Comparison of ENCODE assay signal across 8 mouse cellular contexts in genomic region chr4:43519551-43519950, GRCm38 (mm10). TPM values are rescaled to one million over a fixed set of nuclear protein-coding genes. Genes with fewer than 3 reads are reported as not detected.
A peak's percentile ranks its signal among the peaks of the same experiment; 100 is the strongest.
DNase-seq lines count a peak whose midpoint lies in the region; ATAC-seq and TF ChIP-seq lines count a peak whose summit lies in the region.

No protein-coding gene starts in this region.

- DNase-seq in heart, postnatal 36 days, result no peak
- peak; percentile 39 for DNase-seq in embryonic facial prominence, embryonic 10.5 days (ENCODE audit: low spot score)
- no peak for DNase-seq in hindbrain, postnatal 0 days (ENCODE audit: low spot score)
- no peak for DNase-seq in ovary, postnatal 14 days (ENCODE audit: low spot score)
- no peak for DNase-seq in c-Kit-positive CD71-positive TER-119-positive erythroid progenitor cells, embryonic 14.5 days (ENCODE audit: low spot score)
- no peak for DNase-seq in lung, postnatal 0 days (ENCODE audit: low spot score)

- no peak overlapping the region for H3K27ac ChIP-seq in heart, embryonic 12.5 days (ENCODE audit: poor library complexity, severe bottlenecking)
- H3K27ac ChIP-seq in embryonic facial prominence, embryonic 10.5 days (replicated peaks), result no peak overlapping the region
- H3K27ac ChIP-seq in hindbrain, postnatal 0 days, result no peak overlapping the region
- no peak overlapping the region for H3K27ac ChIP-seq in midbrain, embryonic 15.5 days
- H3K27ac ChIP-seq in lung, postnatal 0 days (ENCODE audit: low read length), result no peak overlapping the region

- peak overlapping the region; percentile 13; the same call in 1 of the 2 replicates for H3K9ac ChIP-seq in heart, embryonic 12.5 days
- H3K9ac ChIP-seq in hindbrain, postnatal 0 days (replicated peaks; ENCODE audit: low read length), result no peak overlapping the region
- no peak overlapping the region for H3K9ac ChIP-seq in midbrain, embryonic 15.5 days
- no peak overlapping the region for H3K9ac ChIP-seq in lung, postnatal 0 days (replicated peaks; ENCODE audit: low read depth)

- H3K4me2 ChIP-seq in heart, embryonic 12.5 days, result peak overlapping the region; percentile 88
- H3K4me2 ChIP-seq in hindbrain, postnatal 0 days (ENCODE audit: low read depth, low read length), result peak overlapping the region; percentile 47
- H3K4me2 ChIP-seq in midbrain, embryonic 15.5 days, result peak overlapping the region; percentile 39
- H3K4me2 ChIP-seq in lung, postnatal 0 days (replicated peaks; ENCODE audit: low read depth, low read length), result no peak overlapping the region; the same call in 1 of the 2 replicates

- peaks cover 11% of the 10 kb centered on the region; the same call in 1 of the 2 replicates for H3K27me3 ChIP-seq in heart, embryonic 12.5 days (replicated peaks)
- H3K27me3 ChIP-seq in embryonic facial prominence, embryonic 10.5 days (replicated peaks; ENCODE audit: low read depth, poor library complexity, severe bottlenecking), result peaks cover 65% of the 10 kb centered on the region
- H3K27me3 ChIP-seq in hindbrain, postnatal 0 days (ENCODE audit: insufficient read depth, low read length), result no peaks in the 10 kb centered on the region; the same call in 1 of the 2 replicates
- H3K27me3 ChIP-seq in midbrain, embryonic 15.5 days (replicated peaks), result peaks cover 19% of the 10 kb centered on the region
- 0 out of 2 replicates have a peak, but pooled peaks cover 12% of the 10 kb centered on the region for H3K27me3 ChIP-seq in lung, postnatal 0 days (replicated peaks; ENCODE audit: insufficient read depth, low read length)

- peaks cover 74% of the 10 kb centered on the region for H3K4me1 ChIP-seq in heart, embryonic 12.5 days (replicated peaks)
- H3K4me1 ChIP-seq in embryonic facial prominence, embryonic 10.5 days, result peaks cover 72% of the 10 kb centered on the region
- peaks cover 8% of the 10 kb centered on the region for H3K4me1 ChIP-seq in hindbrain, postnatal 0 days (ENCODE audit: insufficient read depth, low read length)
- peaks cover 26% of the 10 kb centered on the region for H3K4me1 ChIP-seq in midbrain, embryonic 15.5 days
- peaks cover 14% of the 10 kb centered on the region for H3K4me1 ChIP-seq in lung, postnatal 0 days (ENCODE audit: insufficient read depth, low read depth, low read length)

- no peak for ATAC-seq in heart, embryonic 12.5 days (ENCODE audit: insufficient number of reproducible peaks, low FRiP score)
- no peak for ATAC-seq in hindbrain, postnatal 0 days
- ATAC-seq in midbrain, embryonic 15.5 days (replicated peaks), result no peak
- no peak for ATAC-seq in lung, postnatal 0 days

- H3K9me3 ChIP-seq in heart, embryonic 12.5 days (replicated peaks), result no peaks in the 10 kb centered on the region
- no peaks in the 10 kb centered on the region for H3K9me3 ChIP-seq in embryonic facial prominence, embryonic 10.5 days
- H3K9me3 ChIP-seq in hindbrain, postnatal 0 days (ENCODE audit: low read length), result no peaks in the 10 kb centered on the region
- H3K9me3 ChIP-seq in midbrain, embryonic 15.5 days, result no peaks in the 10 kb centered on the region
- no peaks in the 10 kb centered on the region for H3K9me3 ChIP-seq in lung, postnatal 0 days (ENCODE audit: low read length)

- H3K4me3 ChIP-seq in heart, embryonic 12.5 days, result 0 out of 2 replicates have a peak overlapping the region, but pooled peaks have one; percentile 7
- peak overlapping the region; percentile 39 for H3K4me3 ChIP-seq in embryonic facial prominence, embryonic 10.5 days
- peak overlapping the region; percentile 16; the same call in 1 of the 2 replicates for H3K4me3 ChIP-seq in hindbrain, postnatal 0 days (ENCODE audit: low read length)
- H3K4me3 ChIP-seq in midbrain, embryonic 15.5 days, result 0 out of 2 replicates have a peak overlapping the region, but pooled peaks have one; percentile 15
- H3K4me3 ChIP-seq in lung, postnatal 0 days (ENCODE audit: low read depth, low read length), result no peak overlapping the region

- intact Hi-C loops in heart, postnatal 36 days (cut with DNase I), result no loop called here

- no peak for TF ChIP-seq EP300 in lung, postnatal 0 days (IDR thresholded peaks at IDR 0.05)

- TF ChIP-seq CTCF in hindbrain, postnatal 0 days (IDR thresholded peaks at IDR 0.05; ENCODE audit: low read depth), result no peak
- no peak for TF ChIP-seq CTCF in lung, postnatal 0 days (IDR thresholded peaks at IDR 0.05)

- 27% methylated on average over 10 of the region's 10 CpGs for WGBS in heart, embryonic 12.5 days
- WGBS in embryonic facial prominence, embryonic 10.5 days, result 12% methylated on average over 10 of the region's 10 CpGs
- WGBS in hindbrain, postnatal 0 days, result 16% methylated on average over 10 of the region's 10 CpGs
- 18% methylated on average over 10 of the region's 10 CpGs for WGBS in midbrain, embryonic 15.5 days
- WGBS in lung, postnatal 0 days, result 29% methylated on average over 10 of the region's 10 CpGs

- H3K36me3 ChIP-seq in heart, embryonic 12.5 days, result peaks cover 42% of the 10 kb centered on the region
- peaks cover 30% of the 10 kb centered on the region for H3K36me3 ChIP-seq in embryonic facial prominence, embryonic 10.5 days (replicated peaks)
- H3K36me3 ChIP-seq in hindbrain, postnatal 0 days (ENCODE audit: insufficient read depth, low read length), result no peaks in the 10 kb centered on the region
- H3K36me3 ChIP-seq in midbrain, embryonic 15.5 days (replicated peaks), result no peaks in the 10 kb centered on the region
- no peaks in the 10 kb centered on the region for H3K36me3 ChIP-seq in lung, postnatal 0 days (ENCODE audit: insufficient read depth, low read length)

RNA-seq across cellular contexts. Expression of gene Tpm2, which starts 4.0 kb away (rescaled TPM):
- 153 and 155 TPM in 2 replicates for polyA plus RNA-seq in heart, embryonic 12.5 days (2016; fragmentation: Nextera tagmentation; extraction: Ambion mirVana)
- total RNA-seq in heart, postnatal 36 days (2021), result 10 to 100 TPM; 29.1 to 29.2 TPM
- 59.4 and 61.1 TPM in 2 replicates for polyA plus RNA-seq in embryonic facial prominence, embryonic 10.5 days (2016; fragmentation: Nextera tagmentation; extraction: Ambion mirVana)
- 2.4 and 5.9 TPM in 2 replicates for total RNA-seq in hindbrain, postnatal 0 days (2014; rRNA removed)
- 7.7 and 9.4 TPM in 2 replicates for polyA plus RNA-seq in hindbrain, postnatal 0 days (2015; fragmentation: Nextera tagmentation; extraction: Ambion mirVana)
- 9.8 and 10.7 TPM in 2 replicates for polyA plus RNA-seq in midbrain, embryonic 15.5 days (2015; fragmentation: Nextera tagmentation; extraction: Ambion mirVana)
- 84.8 and 89.0 TPM in 2 replicates for polyA plus RNA-seq in lung, postnatal 0 days (2015; fragmentation: Nextera tagmentation; extraction: Ambion mirVana)

RNA-seq across cellular contexts. Expression of gene Car9, which starts 12.8 kb away (rescaled TPM):
- 1.6 and 2.0 TPM in 2 replicates for polyA plus RNA-seq in heart, embryonic 12.5 days (2016; fragmentation: Nextera tagmentation; extraction: Ambion mirVana)
- under 1 TPM in 1 of 2 experiments, not detected in 1; 0.22 TPM for total RNA-seq in heart, postnatal 36 days (2021)
- 0.96 and 1.0 TPM in 2 replicates for polyA plus RNA-seq in embryonic facial prominence, embryonic 10.5 days (2016; fragmentation: Nextera tagmentation; extraction: Ambion mirVana)
- 0.26 TPM in 1 of 2 replicates, not detected in the other for total RNA-seq in hindbrain, postnatal 0 days (2014; rRNA removed)
- polyA plus RNA-seq in hindbrain, postnatal 0 days (2015; fragmentation: Nextera tagmentation; extraction: Ambion mirVana), result 0.50 and 1.1 TPM in 2 replicates
- polyA plus RNA-seq in midbrain, embryonic 15.5 days (2015; fragmentation: Nextera tagmentation; extraction: Ambion mirVana), result 0.32 and 0.49 TPM in 2 replicates
- polyA plus RNA-seq in lung, postnatal 0 days (2015; fragmentation: Nextera tagmentation; extraction: Ambion mirVana), result 2.1 and 2.6 TPM in 2 replicates

RNA-seq across cellular contexts. Expression of gene Arhgef39, which starts 20.1 kb away (rescaled TPM):
- 37.7 and 38.7 TPM in 2 replicates for polyA plus RNA-seq in heart, embryonic 12.5 days (2016; fragmentation: Nextera tagmentation; extraction: Ambion mirVana)
- total RNA-seq in heart, postnatal 36 days (2021), result under 1 TPM; 0.39 to 0.62 TPM
- 44.1 and 48.2 TPM in 2 replicates for polyA plus RNA-seq in embryonic facial prominence, embryonic 10.5 days (2016; fragmentation: Nextera tagmentation; extraction: Ambion mirVana)
- 6.9 and 20.6 TPM in 2 replicates for total RNA-seq in hindbrain, postnatal 0 days (2014; rRNA removed)
- 4.5 and 8.0 TPM in 2 replicates for polyA plus RNA-seq in hindbrain, postnatal 0 days (2015; fragmentation: Nextera tagmentation; extraction: Ambion mirVana)
- 6.2 and 7.0 TPM in 2 replicates for polyA plus RNA-seq in midbrain, embryonic 15.5 days (2015; fragmentation: Nextera tagmentation; extraction: Ambion mirVana)
- polyA plus RNA-seq in lung, postnatal 0 days (2015; fragmentation: Nextera tagmentation; extraction: Ambion mirVana), result 2.4 and 3.5 TPM in 2 replicates

RNA-seq across cellular contexts. Expression of gene Ccdc107, which starts 26.9 kb away (rescaled TPM):
- 63.6 and 66.4 TPM in 2 replicates for polyA plus RNA-seq in heart, embryonic 12.5 days (2016; fragmentation: Nextera tagmentation; extraction: Ambion mirVana)
- total RNA-seq in heart, postnatal 36 days (2021), result 10 to 100 TPM; 25.3 to 29.8 TPM
- polyA plus RNA-seq in embryonic facial prominence, embryonic 10.5 days (2016; fragmentation: Nextera tagmentation; extraction: Ambion mirVana), result 45.2 and 46.6 TPM in 2 replicates
- total RNA-seq in hindbrain, postnatal 0 days (2014; rRNA removed), result 36.6 and 89.9 TPM in 2 replicates
- polyA plus RNA-seq in hindbrain, postnatal 0 days (2015; fragmentation: Nextera tagmentation; extraction: Ambion mirVana), result 104 and 108 TPM in 2 replicates
- polyA plus RNA-seq in midbrain, embryonic 15.5 days (2015; fragmentation: Nextera tagmentation; extraction: Ambion mirVana), result 81.4 and 82.8 TPM in 2 replicates
- 81.0 and 82.7 TPM in 2 replicates for polyA plus RNA-seq in lung, postnatal 0 days (2015; fragmentation: Nextera tagmentation; extraction: Ambion mirVana)

RNA-seq across cellular contexts. Expression of gene Sit1, which starts 36.0 kb away (rescaled TPM):
- polyA plus RNA-seq in heart, embryonic 12.5 days (2016; fragmentation: Nextera tagmentation; extraction: Ambion mirVana), result not detected in 2 replicates
- total RNA-seq in heart, postnatal 36 days (2021), result not detected
- not detected in 2 replicates for polyA plus RNA-seq in embryonic facial prominence, embryonic 10.5 days (2016; fragmentation: Nextera tagmentation; extraction: Ambion mirVana)
- total RNA-seq in hindbrain, postnatal 0 days (2014; rRNA removed), result 0.90 TPM in 1 of 2 replicates, not detected in the other
- not detected in 2 replicates for polyA plus RNA-seq in hindbrain, postnatal 0 days (2015; fragmentation: Nextera tagmentation; extraction: Ambion mirVana)
- not detected in 2 replicates for polyA plus RNA-seq in midbrain, embryonic 15.5 days (2015; fragmentation: Nextera tagmentation; extraction: Ambion mirVana)
- polyA plus RNA-seq in lung, postnatal 0 days (2015; fragmentation: Nextera tagmentation; extraction: Ambion mirVana), result not detected in 2 replicates
